Mouse (Mus musculus): ENCODE measurements around the gene Abhd6.

DNA sequence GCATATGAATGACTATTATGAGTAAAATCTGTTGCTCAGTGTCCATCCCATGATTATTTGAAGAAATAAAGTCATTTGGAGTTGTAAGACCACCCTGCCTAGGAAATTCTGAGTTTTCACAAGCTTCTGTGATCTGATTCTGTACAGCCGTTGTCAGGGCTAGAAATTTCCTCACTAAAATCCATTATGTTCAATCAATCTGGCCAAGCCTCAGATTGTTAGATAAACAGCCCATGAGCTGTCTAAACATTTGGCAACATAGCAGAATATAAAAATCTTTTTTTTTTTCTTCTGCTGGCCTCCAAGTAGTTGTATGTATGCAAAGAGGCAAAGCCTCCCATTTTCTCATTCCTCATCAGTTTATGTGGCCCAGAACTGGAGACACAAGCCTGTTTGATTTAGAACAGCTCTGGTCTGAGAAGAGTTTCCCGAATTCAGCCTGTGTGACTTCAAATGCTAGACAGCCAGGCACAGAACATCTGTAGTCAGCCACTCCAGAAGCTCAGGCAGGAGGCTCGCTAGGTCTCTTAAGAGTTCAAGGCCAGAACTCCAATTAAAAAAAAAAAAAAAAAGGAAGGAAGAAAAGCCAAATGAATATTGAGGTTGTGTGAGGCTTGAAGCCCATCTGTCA lies 92.3 kb downstream of the Abhd6 start:
- no peak for TF ChIP-seq HCFC1 (IDR thresholded peaks at IDR 0.05; ENCODE audit: borderline replicate concordance, insufficient read depth, low read length)
- no peak for TF ChIP-seq MAFK (IDR thresholded peaks at IDR 0.05; ENCODE audit: insufficient read depth, low read depth, low read length)
- TF ChIP-seq CHD2 (IDR thresholded peaks at IDR 0.05; ENCODE audit: low read depth, low read length), result no peak
- TF ChIP-seq ZNF384 (IDR thresholded peaks at IDR 0.05; ENCODE audit: low read depth, low read length), result 0 out of 2 replicates have a peak, but pooled peaks have one; percentile 26
- TF ChIP-seq ZC3H11A (IDR thresholded peaks at IDR 0.05; ENCODE audit: borderline replicate concordance, low read depth, low read length), result no peak

Data from ES-E14 (cell line).